Mouse (Mus musculus) hindbrain, embryonic 10.5 days (tissue): ENCODE measurements at regions not wholly inside any gene's neighbourhood (a gene's known extent, or its start where the extent isn't known, plus 50 kb on each side); places are given as distances from the start of the nearest gene placed in this dataset.

ENCODE experiments used
- DNase-seq: peaks from one replicate; pipeline ENCODE4 v3.0.0-alpha.2; 2017; ENCODE audit warnings: low spot score
- H3K27ac ChIP-seq: fragments of 300-500 bp; sonication (generic); 2 replicates; pipeline ENCODE4 v1.5.1; 2016; ENCODE audit warnings: mild to moderate bottlenecking, moderate library complexity
- H3K27me3 ChIP-seq: fragments of 300-500 bp; sonication (generic); 2 replicates; pipeline ENCODE4 v1.6.1; 2016; ENCODE audit warnings: mild to moderate bottlenecking; ENCODE audit not compliant: poor library complexity, insufficient read depth, severe bottlenecking
- H3K36me3 ChIP-seq: fragments of 300-500 bp; sonication (generic); 2 replicates; pipeline ENCODE4 v1.6.1; 2016; ENCODE audit warnings: mild to moderate bottlenecking, moderate library complexity
- H3K4me1 ChIP-seq: fragments of 300-500 bp; sonication (generic); replicated peaks from 2 replicates; pipeline ENCODE4 v1.6.1; 2016; ENCODE audit warnings: mild to moderate bottlenecking
- H3K4me3 ChIP-seq: fragments of 300-500 bp; sonication (generic); 2 replicates; pipeline ENCODE4 v1.5.1; 2016; ENCODE audit warnings: mild to moderate bottlenecking, moderate library complexity
- H3K9me3 ChIP-seq: fragments of 300-500 bp; sonication (generic); 2 replicates; pipeline ENCODE4 v1.6.1; 2016; ENCODE audit warnings: mild to moderate bottlenecking, moderate library complexity
- WGBS: fragments of 180-500 bp; shearing (Covaris S2); methylation state at CpG from one replicate; pipeline ENCODE4 v1.1.7; 2016; 5-methylcytosine and 5-hydroxymethylcytosine counted together

- Histone ChIP-seq H3K36me3 (no peaks in the 10 kb centered on the region), H3K4me1 (no peaks in the 10 kb centered on the region), H3K9me3 (no peaks in the 10 kb centered on the region), H3K4me3 (no peak overlapping the region), H3K27me3 (no peaks in the 10 kb centered on the region), H3K27ac (no peak overlapping the region)
- no peak for DNase-seq
- 82% methylated on average over 1 of the region's 1 CpGs for WGBS
Measured at GRCm38 (mm10) chr17:16372976-16373375, 542.1 kb upstream of the Rgmb start.

DNA sequence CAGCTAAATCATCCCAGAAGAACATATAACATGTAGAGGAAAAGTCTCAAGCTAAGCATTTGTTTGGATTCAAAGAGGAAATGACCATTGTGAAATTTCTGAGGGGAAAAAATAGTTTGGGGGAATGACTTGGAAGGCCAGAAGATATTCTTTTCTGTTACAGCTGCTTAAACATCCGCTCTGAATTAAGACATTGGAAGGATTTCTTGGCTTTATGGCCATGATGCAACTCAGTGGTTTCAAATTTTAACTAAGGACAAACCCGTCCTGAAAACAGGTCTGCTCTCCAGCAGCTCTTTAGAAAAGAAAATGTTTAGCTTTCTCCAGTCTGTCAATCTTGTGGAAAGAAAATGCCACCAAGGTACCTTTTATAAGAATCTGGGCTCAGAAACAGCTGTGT lies 513.2 kb upstream of the Rgmb start:
- Histone ChIP-seq H3K27ac (no peak overlapping the region), H3K4me3 (no peak overlapping the region), H3K27me3 (no peaks in the 10 kb centered on the region), H3K9me3 (no peaks in the 10 kb centered on the region), H3K36me3 (no peaks in the 10 kb centered on the region), H3K4me1 (no peaks in the 10 kb centered on the region)
- no peak for DNase-seq
- 66% methylated on average over 2 of the region's 2 CpGs for WGBS

DNA sequence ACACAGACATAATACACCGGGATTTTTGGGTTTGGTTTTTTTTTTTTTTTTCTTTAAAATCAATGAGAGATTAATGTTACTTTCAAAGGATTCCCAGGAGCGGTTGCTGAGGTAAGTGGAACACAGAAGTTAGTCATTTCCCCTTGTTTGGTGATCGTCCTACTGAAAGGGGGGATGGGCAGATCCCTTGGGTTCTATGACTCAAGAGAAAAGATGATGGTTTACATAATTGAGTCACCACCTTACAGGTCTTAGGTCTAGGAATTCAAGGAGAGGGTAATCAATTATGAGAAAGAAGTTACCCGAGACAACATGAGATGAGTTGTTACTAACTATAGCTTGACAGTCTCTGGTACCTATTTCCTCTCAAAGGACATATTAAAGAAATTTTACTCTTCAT lies 511.9 kb upstream of the Rgmb start:
- no peak for DNase-seq
- WGBS = 86% methylated on average over 4 of the region's 4 CpGs
- H3K9me3 ChIP-seq = no peaks in the 10 kb centered on the region
- no peak overlapping the region for H3K4me3 ChIP-seq
- H3K36me3 ChIP-seq = no peaks in the 10 kb centered on the region
- no peaks in the 10 kb centered on the region for H3K4me1 ChIP-seq
- no peaks in the 10 kb centered on the region for H3K27me3 ChIP-seq
- no peak overlapping the region for H3K27ac ChIP-seq

DNA sequence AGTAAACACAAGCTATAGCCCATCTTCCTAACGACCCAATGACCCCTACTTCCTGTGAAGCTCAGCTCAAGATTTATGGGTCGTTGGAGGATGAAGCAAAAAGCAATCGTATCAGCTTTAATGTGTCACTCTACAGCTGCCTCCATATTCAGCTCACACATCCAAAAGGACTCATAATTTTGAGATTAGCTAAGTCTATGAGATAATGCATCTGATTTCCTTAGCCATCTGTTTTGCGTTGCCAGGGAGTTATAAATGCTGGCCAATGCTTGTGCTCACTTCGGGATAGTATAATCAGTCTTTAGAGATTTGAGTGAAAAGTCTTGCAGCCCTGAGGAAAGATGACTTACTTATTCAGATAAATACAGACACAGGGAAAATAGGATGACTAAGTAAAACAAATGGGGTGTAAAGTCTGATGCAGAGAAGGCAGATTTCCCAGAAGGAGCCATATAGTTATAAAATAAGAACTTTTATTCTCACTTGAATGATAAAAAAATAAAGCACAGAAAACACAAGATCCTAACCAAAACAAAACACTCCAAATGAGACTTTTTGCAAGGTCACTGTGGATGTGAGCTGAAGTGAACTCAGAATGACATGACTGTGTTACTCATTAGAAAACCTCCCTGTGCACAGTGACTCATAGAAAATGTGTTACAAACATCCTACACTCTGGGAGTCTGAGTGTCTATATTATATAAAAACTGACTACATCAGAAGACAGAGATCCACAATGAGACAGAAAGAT lies 509.1 kb upstream of the Rgmb start:
- Histone ChIP-seq H3K9me3 (no peaks in the 10 kb centered on the region), H3K27ac (no peak overlapping the region), H3K27me3 (no peaks in the 10 kb centered on the region), H3K36me3 (no peaks in the 10 kb centered on the region), H3K4me3 (no peak overlapping the region), H3K4me1 (no peaks in the 10 kb centered on the region)
- WGBS = 66% methylated on average over 5 of the region's 5 CpGs
- DNase-seq = no peak

- Histone ChIP-seq H3K4me1 (no peaks in the 10 kb centered on the region), H3K36me3 (no peaks in the 10 kb centered on the region), H3K27ac (no peak overlapping the region), H3K9me3 (no peaks in the 10 kb centered on the region), H3K4me3 (no peak overlapping the region), H3K27me3 (no peaks in the 10 kb centered on the region)
- no peak for DNase-seq
- WGBS = 89% methylated on average over 3 of the region's 3 CpGs
Measured at GRCm38 (mm10) chr17:16311914-16312313, 481.1 kb upstream of the Rgmb start.

GRCm38 (mm10) chr17:16311196-16311873 lies 480.5 kb upstream of the Rgmb start:
- WGBS = 86% methylated on average over 9 of the region's 9 CpGs
- Histone ChIP-seq H3K27me3 (no peaks in the 10 kb centered on the region), H3K4me3 (no peak overlapping the region), H3K4me1 (no peaks in the 10 kb centered on the region), H3K27ac (no peak overlapping the region), H3K9me3 (no peaks in the 10 kb centered on the region), H3K36me3 (no peaks in the 10 kb centered on the region)
- no peak for DNase-seq

- no peaks in the 10 kb centered on the region for H3K9me3 ChIP-seq
- no peak overlapping the region for H3K27ac ChIP-seq
- H3K36me3 ChIP-seq = no peaks in the 10 kb centered on the region
- no peak for DNase-seq
- H3K4me3 ChIP-seq = no peak overlapping the region
- H3K27me3 ChIP-seq = no peaks in the 10 kb centered on the region
- WGBS = 65% methylated on average over 2 of the region's 2 CpGs
- H3K4me1 ChIP-seq = no peaks in the 10 kb centered on the region
Measured at GRCm38 (mm10) chr17:16301776-16302175, 470.9 kb upstream of the Rgmb start.

GRCm38 (mm10) chr17:16298553-16298952 lies 467.7 kb upstream of the Rgmb start:
- no peak overlapping the region for H3K4me3 ChIP-seq
- H3K9me3 ChIP-seq = no peaks in the 10 kb centered on the region
- no peaks in the 10 kb centered on the region for H3K36me3 ChIP-seq
- no peak for DNase-seq
- no peaks in the 10 kb centered on the region for H3K4me1 ChIP-seq
- H3K27me3 ChIP-seq = no peaks in the 10 kb centered on the region
- no peak overlapping the region for H3K27ac ChIP-seq
